Mouse (Mus musculus) C3H10T1/2 (cell line): Measurements from ENCODE around the gene Nod2. TPM values are rescaled to one million over a fixed set of nuclear protein-coding genes. Genes with fewer than 3 reads are reported as not detected.

Source experiments
- polyA plus RNA-seq, 2 experiments: library from polyadenylated mRNA; unstranded; fragments of >200 nt; fragmentation: generic; extraction: Trizol; gene quantifications; one replicate each; pipeline ENCODE4 v1.2.1; 2012; ENCODE audit warnings: missing spikeins in 2 of 2

The Nod2 gene
- under 1 TPM in 1 of 2 experiments, not detected in 1; 0.06 TPM for polyA plus RNA-seq

DNA sequence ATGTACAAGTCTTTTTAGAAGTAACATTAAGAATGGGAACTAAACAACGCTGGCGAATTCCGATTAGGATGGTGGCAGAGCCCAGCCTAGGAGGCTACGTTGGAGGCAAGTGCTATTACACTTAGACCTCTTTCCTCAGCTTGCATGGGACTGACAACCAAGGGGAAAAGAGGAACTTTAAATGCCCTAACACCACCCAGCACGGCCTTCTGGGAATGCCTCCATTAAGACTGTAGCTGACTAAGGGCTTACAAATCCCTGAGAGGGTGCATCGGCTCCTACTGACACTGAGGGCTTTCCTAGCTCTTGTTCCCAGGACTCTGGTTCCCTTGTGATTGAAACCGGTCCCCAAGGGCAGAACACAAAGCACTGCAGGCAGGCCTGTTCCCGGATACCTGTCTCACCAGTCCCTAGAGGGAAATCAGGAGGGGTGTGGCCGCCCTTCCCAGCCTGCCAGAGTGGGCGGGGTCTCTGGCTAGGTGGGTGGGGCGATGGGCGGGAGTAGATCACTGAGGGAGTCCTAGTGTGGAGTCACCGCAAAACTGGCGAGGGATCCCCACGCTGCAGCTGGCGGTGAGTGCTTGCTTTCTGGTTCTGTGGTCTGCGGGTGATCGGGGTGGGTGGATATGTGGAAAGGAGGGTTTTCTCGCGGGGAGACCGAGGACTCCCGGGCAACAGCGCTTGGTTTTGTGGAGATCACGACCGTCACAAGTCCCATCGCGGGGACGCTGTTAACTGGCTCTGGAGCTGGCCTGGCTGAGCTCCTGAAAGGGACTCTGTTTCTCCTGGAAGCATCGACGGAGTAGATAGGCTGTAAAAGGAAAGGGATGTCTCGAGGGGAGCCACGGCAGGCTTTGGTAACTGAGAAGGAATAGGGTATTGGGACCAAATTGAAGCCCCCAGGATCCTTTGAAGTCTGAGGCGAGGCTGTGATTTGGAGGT lies at the start of gene Nod2:
TSS of gene Nod2 (plus strand) at position 479 of the 942 bp plus-strand sequence.

DNA sequence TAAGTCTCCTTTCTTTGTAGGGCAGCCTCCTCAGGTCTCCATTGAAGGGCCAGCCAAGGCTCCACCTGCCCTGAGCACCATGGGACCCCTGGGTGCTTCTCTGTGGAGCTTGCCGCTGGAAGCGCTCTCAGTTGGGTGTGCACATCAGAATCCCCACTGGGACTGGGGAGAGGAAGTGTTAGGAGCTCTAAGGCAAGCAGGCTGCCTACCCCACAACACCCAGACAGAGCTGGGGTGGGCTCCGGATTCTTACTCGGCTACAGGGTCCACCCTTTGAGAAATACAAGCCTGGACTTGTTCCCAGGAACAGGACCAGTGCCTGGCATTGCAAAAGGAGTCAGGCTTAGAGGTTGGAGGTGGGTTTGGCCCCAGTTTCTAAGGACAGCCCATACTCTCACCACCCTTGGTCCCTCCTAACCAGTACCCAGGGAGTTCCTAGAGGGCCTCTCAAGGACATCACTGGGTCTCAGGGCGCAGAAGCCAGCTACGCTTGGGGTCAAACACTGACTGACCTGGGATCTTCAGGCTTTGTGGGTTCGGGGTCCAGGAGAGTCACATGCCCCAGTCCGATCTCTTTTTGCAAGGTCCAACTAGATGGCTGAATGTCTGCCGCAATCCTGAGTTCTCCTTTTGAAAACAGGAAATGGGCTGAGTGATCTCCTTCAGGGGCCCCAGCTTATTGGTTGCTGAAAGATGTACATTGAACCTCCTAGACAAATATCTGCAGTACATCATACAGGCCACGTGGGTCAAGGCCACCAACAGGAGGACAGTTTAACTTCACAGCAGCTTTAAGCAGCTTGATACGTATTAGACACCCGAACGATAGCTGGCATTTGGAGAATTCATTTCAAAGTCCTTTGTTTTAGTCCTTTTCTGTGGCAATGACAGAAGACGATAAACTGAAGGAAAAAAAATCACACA lies 11.4 kb upstream of the Nod2 start, which contains the start of gene Snx20:
TSS of gene Snx20 (minus strand) at position 655 of the 924 bp plus-strand sequence.

GRCm38 (mm10) chr8:88696721-88697641 lies 49.9 kb downstream of the Nod2 start, which contains the start of gene Cyld:
Gene Cyld, plus strand, starts transcription at chr8:88697028.

Other genes with a start within 250 kb of the Nod2 start
- gene Nkd1, start 126.0 kb upstream of the Nod2 start, polyA plus RNA-seq: under 1 TPM in 1 of 2 experiments, not detected in 1; 0.64 TPM
- gene Snx20, start 11.2 kb upstream of the Nod2 start, polyA plus RNA-seq: under 1 TPM; 0.34 to 0.41 TPM
- 1 to 10 TPM in 1 of 2 experiments, under 1 TPM in 1; 0.47 to 4.8 TPM for gene Cyld, start 49.7 kb downstream of the Nod2 start, polyA plus RNA-seq